Mouse (Mus musculus): ENCODE measurements around the gene Tmem206. TPM values are rescaled to one million over a fixed set of nuclear protein-coding genes. Genes with fewer than 3 reads are reported as not detected.

The Tmem206 gene
- polyA plus RNA-seq, 1 experiment from 2014 or later: 6.7 TPM

- ATAC-seq (ENCODE audit: low FRiP score, low TSS enrichment) (no peak), DNase-seq (ENCODE audit: low spot score) (no peak)
- no peak overlapping the region for H3K9ac ChIP-seq (ENCODE audit: low read length)
- no peaks in the 10 kb centered on the region for H3K9me3 ChIP-seq (ENCODE audit: control insufficient read depth, low read length)
- no peak overlapping the region for H3K4me3 ChIP-seq (ENCODE audit: low read depth, low read length)
- TF ChIP-seq CTCF (IDR thresholded peaks at IDR 0.05; ENCODE audit: low read depth): no peak
- no peak for TF ChIP-seq EP300 (optimal IDR thresholded peaks at IDR 0.05)
- H3K27ac ChIP-seq (replicated peaks): no peak overlapping the region
- 82% methylated on average over 4 of the region's 4 CpGs for WGBS
- H3K27me3 ChIP-seq (ENCODE audit: control insufficient read depth, insufficient read depth, low read length): no peaks in the 10 kb centered on the region
- no peak overlapping the region for H3K4me2 ChIP-seq (replicated peaks; ENCODE audit: low read depth)
- H3K36me3 ChIP-seq (ENCODE audit: control insufficient read depth, insufficient read depth, low read length): no peaks in the 10 kb centered on the region
- H3K4me1 ChIP-seq (replicated peaks; ENCODE audit: control insufficient read depth, insufficient read depth): peaks cover 4% of the 10 kb centered on the region
These were observed 4.6 kb downstream of the Tmem206 start for GRCm38 (mm10) chr1:191330356-191330755.

- H3K36me3 ChIP-seq (ENCODE audit: control insufficient read depth, insufficient read depth, low read length): 0 out of 2 replicates have a peak, but pooled peaks cover under 1% of the 10 kb centered on the region
- DNase-seq (ENCODE audit: low spot score): no peak
- H3K9ac ChIP-seq (ENCODE audit: low read length): no peak overlapping the region
- no peaks in the 10 kb centered on the region for H3K9me3 ChIP-seq (ENCODE audit: control insufficient read depth, low read length)
- ATAC-seq (ENCODE audit: low FRiP score, low TSS enrichment): no peak
- H3K4me2 ChIP-seq (replicated peaks; ENCODE audit: low read depth): no peak overlapping the region
- WGBS: 87% methylated on average over 5 of the region's 5 CpGs
- no peaks in the 10 kb centered on the region for H3K27me3 ChIP-seq (ENCODE audit: control insufficient read depth, insufficient read depth, low read length)
- no peak overlapping the region for H3K27ac ChIP-seq (replicated peaks)
- H3K4me1 ChIP-seq (replicated peaks; ENCODE audit: control insufficient read depth, insufficient read depth): no peaks in the 10 kb centered on the region
- TF ChIP-seq EP300 (optimal IDR thresholded peaks at IDR 0.05): no peak
- no peak for TF ChIP-seq CTCF (IDR thresholded peaks at IDR 0.05; ENCODE audit: low read depth)
- no peak overlapping the region for H3K4me3 ChIP-seq (ENCODE audit: low read depth, low read length)
These were observed 8.8 kb downstream of the Tmem206 start for GRCm38 (mm10) chr1:191334500-191334899.

GRCm38 (mm10) chr1:191339876-191340275, 14.2 kb downstream of the Tmem206 start:
- H3K9me3 ChIP-seq (ENCODE audit: control insufficient read depth, low read length): no peaks in the 10 kb centered on the region
- DNase-seq (ENCODE audit: low spot score): no peak
- H3K9ac ChIP-seq (ENCODE audit: low read length): no peak overlapping the region
- TF ChIP-seq EP300 (optimal IDR thresholded peaks at IDR 0.05) (no peak), CTCF (IDR thresholded peaks at IDR 0.05; ENCODE audit: low read depth) (no peak)
- no peak overlapping the region for H3K27ac ChIP-seq (replicated peaks)
- H3K4me1 ChIP-seq (replicated peaks; ENCODE audit: control insufficient read depth, insufficient read depth): no peaks in the 10 kb centered on the region
- no peak for ATAC-seq (ENCODE audit: low FRiP score, low TSS enrichment)
- no peaks in the 10 kb centered on the region for H3K27me3 ChIP-seq (ENCODE audit: control insufficient read depth, insufficient read depth, low read length)
- H3K4me2 ChIP-seq (replicated peaks; ENCODE audit: low read depth): no peak overlapping the region
- no peak overlapping the region for H3K4me3 ChIP-seq (ENCODE audit: low read depth, low read length)
- 84% methylated on average over 2 of the region's 2 CpGs for WGBS
- H3K36me3 ChIP-seq (ENCODE audit: control insufficient read depth, insufficient read depth, low read length): peaks cover 3% of the 10 kb centered on the region; the same call in 1 of the 2 replicates

GRCm38 (mm10) chr1:191340530-191340929, 14.8 kb downstream of the Tmem206 start:
- ATAC-seq (ENCODE audit: low FRiP score, low TSS enrichment): no peak
- Histone ChIP-seq H3K9me3 (ENCODE audit: control insufficient read depth, low read length) (no peaks in the 10 kb centered on the region), H3K27me3 (ENCODE audit: control insufficient read depth, insufficient read depth, low read length) (no peaks in the 10 kb centered on the region), H3K4me2 (replicated peaks; ENCODE audit: low read depth) (no peak overlapping the region), H3K9ac (ENCODE audit: low read length) (no peak overlapping the region), H3K4me1 (replicated peaks; ENCODE audit: control insufficient read depth, insufficient read depth) (no peaks in the 10 kb centered on the region), H3K36me3 (ENCODE audit: control insufficient read depth, insufficient read depth, low read length) (peaks cover 6% of the 10 kb centered on the region; the same call in 1 of the 2 replicates), H3K4me3 (ENCODE audit: low read depth, low read length) (no peak overlapping the region), H3K27ac (replicated peaks) (no peak overlapping the region)
- TF ChIP-seq EP300 (optimal IDR thresholded peaks at IDR 0.05) (no peak), CTCF (IDR thresholded peaks at IDR 0.05; ENCODE audit: low read depth) (no peak)
- DNase-seq (ENCODE audit: low spot score): no peak
- WGBS: 80% methylated on average over 4 of the region's 4 CpGs

GRCm38 (mm10) chr1:191347602-191348001, 21.9 kb downstream of the Tmem206 start:
- no peak overlapping the region for H3K9ac ChIP-seq (ENCODE audit: low read length)
- no peak for DNase-seq (ENCODE audit: low spot score)
- H3K27ac ChIP-seq (replicated peaks): no peak overlapping the region
- TF ChIP-seq EP300 (optimal IDR thresholded peaks at IDR 0.05): no peak
- TF ChIP-seq CTCF (IDR thresholded peaks at IDR 0.05; ENCODE audit: low read depth): no peak
- H3K36me3 ChIP-seq (ENCODE audit: control insufficient read depth, insufficient read depth, low read length): 0 out of 2 replicates have a peak, but pooled peaks cover 7% of the 10 kb centered on the region
- H3K4me2 ChIP-seq (replicated peaks; ENCODE audit: low read depth): no peak overlapping the region
- no peaks in the 10 kb centered on the region for H3K4me1 ChIP-seq (replicated peaks; ENCODE audit: control insufficient read depth, insufficient read depth)
- no peaks in the 10 kb centered on the region for H3K9me3 ChIP-seq (ENCODE audit: control insufficient read depth, low read length)
- H3K4me3 ChIP-seq (ENCODE audit: low read depth, low read length): no peak overlapping the region
- ATAC-seq (ENCODE audit: low FRiP score, low TSS enrichment): no peak
- H3K27me3 ChIP-seq (ENCODE audit: control insufficient read depth, insufficient read depth, low read length): no peaks in the 10 kb centered on the region
- 91% methylated on average over 8 of the region's 8 CpGs for WGBS

- Histone ChIP-seq H3K27ac (replicated peaks) (no peak overlapping the region), H3K9ac (ENCODE audit: low read length) (no peak overlapping the region), H3K27me3 (ENCODE audit: control insufficient read depth, insufficient read depth, low read length) (no peaks in the 10 kb centered on the region), H3K4me2 (replicated peaks; ENCODE audit: low read depth) (no peak overlapping the region), H3K4me3 (ENCODE audit: low read depth, low read length) (no peak overlapping the region), H3K9me3 (ENCODE audit: control insufficient read depth, low read length) (no peaks in the 10 kb centered on the region), H3K4me1 (replicated peaks; ENCODE audit: control insufficient read depth, insufficient read depth) (no peaks in the 10 kb centered on the region), H3K36me3 (ENCODE audit: control insufficient read depth, insufficient read depth, low read length) (peaks cover 7% of the 10 kb centered on the region; the same call in 1 of the 2 replicates)
- WGBS: 82% methylated on average over 2 of the region's 2 CpGs
- no peak for ATAC-seq (ENCODE audit: low FRiP score, low TSS enrichment)
- no peak for DNase-seq (ENCODE audit: low spot score)
- no peak for TF ChIP-seq EP300 (optimal IDR thresholded peaks at IDR 0.05)
- no peak for TF ChIP-seq CTCF (IDR thresholded peaks at IDR 0.05; ENCODE audit: low read depth)
These were observed 22.9 kb downstream of the Tmem206 start for GRCm38 (mm10) chr1:191348592-191348991.

Data from stomach, postnatal 0 days (tissue).